Mouse (Mus musculus) layer of hippocampus, adult 9-10 months (tissue): ENCODE results near the gene Acrv1.
"Not testable (repeated sequence)": the region's sequence is repeated elsewhere in the genome, so short reads cannot be mapped to it uniquely, and the experiment has no call there.

Source experiments
- DNase-seq: peaks from one replicate; pipeline ENCODE4 v3.0.0; 2022; ENCODE audit warnings: low spot score

Gene Acrv1

DNA sequence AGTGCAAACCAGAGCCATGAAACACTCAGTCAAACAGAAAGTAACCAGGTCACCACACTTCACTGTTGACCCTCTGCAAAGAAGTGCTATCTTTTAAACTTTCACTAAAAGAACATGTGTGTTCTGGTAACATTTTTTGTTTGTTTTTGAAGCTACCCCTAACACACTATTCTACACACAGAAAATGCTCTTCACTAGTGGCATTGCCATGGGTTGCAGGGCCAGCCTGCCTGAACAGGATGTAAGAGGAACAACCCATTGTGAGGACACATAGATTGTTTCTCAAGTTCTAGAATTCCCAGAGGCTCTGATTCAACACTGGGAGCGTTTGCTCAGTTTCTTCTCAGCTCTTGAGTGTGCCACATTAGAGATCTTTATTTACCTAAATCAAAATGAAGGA, at the start of gene Acrv1:
Acrv1 (plus strand) TSS at position 301 of the 400 bp plus-strand sequence.
- no peak for DNase-seq

GRCm38 (mm10) chr9:36643276-36643675, 49.7 kb upstream of the Acrv1 start, which contains the start of gene A630095E13Rik:
A630095E13Rik (minus strand) TSS chr9:36643376.
- not testable (repeated sequence) for DNase-seq

- DNase-seq, result no peak
These were observed 11.6 kb upstream of the Acrv1 start for GRCm38 (mm10) chr9:36681424-36681823.

- DNase-seq, result no peak
These were observed 5.7 kb upstream of the Acrv1 start for GRCm38 (mm10) chr9:36687329-36687728.

- no peak for DNase-seq
These were observed 1.3 kb downstream of the Acrv1 start for GRCm38 (mm10) chr9:36694276-36694675.

DNA sequence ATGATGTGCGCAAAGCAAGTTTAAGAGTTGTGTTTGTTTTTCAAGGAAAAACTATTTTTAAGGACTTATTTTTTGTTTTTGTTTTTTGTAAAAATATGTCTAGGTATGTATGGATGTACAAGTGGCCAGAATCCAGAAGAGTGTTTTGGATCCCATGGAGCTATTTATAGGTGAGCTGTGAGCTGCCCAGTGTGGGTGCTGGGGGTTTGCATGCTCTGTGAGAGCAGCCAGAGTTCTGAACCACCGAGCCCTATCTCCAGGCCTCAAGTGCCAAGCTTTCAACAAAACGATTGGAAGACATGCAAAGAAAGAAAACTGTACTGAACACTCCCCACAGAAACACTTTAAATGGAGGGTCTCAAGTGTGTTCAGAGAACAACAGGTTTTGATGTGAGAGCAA, 12.9 kb downstream of the Acrv1 start:
- no peak for DNase-seq

GRCm38 (mm10) chr9:36707304-36707703, 14.3 kb downstream of the Acrv1 start:
- DNase-seq, result no peak

- no peak for DNase-seq
These were observed 23.6 kb downstream of the Acrv1 start for GRCm38 (mm10) chr9:36716624-36717023.

GRCm38 (mm10) chr9:36726131-36727033, 33.4 kb downstream of the Acrv1 start:
- DNase-seq, result peak; percentile 87

DNA sequence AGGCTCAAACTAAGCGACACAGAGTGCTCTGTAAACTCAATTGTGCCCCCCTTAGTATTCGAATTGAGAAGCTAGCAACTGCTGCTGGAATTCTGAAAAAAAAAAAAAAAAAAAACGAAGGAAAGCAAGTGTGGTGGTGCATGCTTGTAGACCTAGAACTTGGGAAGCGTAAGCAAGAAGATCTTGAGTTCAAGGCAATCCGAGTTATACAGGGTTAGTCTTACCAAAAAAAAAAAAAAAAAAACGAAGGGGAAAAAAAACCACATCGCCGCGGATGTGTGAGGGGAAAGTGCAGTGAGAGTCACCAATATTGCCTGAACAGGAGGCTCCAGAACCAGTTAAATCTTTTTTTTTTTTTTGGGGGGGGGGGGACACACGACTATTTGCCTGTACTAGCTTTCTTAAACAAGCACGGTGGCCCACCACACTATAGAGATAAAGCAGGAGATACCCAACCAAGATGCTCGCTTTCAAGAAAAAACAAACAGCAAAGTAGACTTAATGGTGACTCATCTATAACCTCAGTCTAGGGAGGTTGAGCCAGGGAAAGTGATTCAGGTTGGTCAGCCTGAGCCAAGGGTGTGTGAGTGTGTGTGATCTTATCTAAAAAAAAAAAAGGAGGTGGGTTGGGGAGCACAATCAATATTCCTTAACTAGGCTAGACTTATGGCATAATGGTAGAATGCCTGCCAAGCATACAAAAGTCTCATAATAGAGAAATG, 34.2 kb downstream of the Acrv1 start, which contains the start of gene Chek1:
Chek1 (minus strand) TSS at position 32 of the 722 bp plus-strand sequence.
- no peak for DNase-seq
